Mouse (Mus musculus): ENCODE measurements around the gene Hist1h3f. TPM values are rescaled to one million over a fixed set of nuclear protein-coding genes. Genes with fewer than 3 reads are reported as not detected.

Gene Hist1h3f
- polyA plus RNA-seq, 1 experiment from 2014 or later, result not detected

DNA sequence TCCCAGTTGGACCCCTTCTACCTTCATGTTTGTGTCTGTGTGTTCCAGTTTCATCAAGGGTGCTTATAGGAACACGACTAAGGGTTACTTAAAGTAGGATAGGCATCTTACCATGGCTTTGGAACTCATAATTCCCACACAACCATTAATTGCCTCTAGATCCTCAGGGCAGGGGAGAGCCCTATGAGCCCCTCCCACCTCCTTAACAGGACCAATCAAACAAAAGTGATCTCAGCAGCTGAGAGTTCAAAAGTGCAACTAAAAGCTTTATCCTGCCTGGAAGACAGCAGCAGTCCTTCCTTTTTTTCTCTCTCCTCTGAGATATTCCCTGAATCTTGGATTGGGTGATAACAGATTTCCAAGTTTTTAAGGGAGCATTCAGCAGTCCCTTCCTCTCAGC is 33.7 kb upstream of the Hist1h3f start:
- Histone ChIP-seq H3K27ac (no peak overlapping the region), H3K36me3 (ENCODE audit: inconsistent target) (no peaks in the 10 kb centered on the region), H3K79me2 (ENCODE audit: inconsistent target) (no peaks in the 10 kb centered on the region), H3K4me3 (ENCODE audit: inconsistent target) (no peak overlapping the region)
- WGBS (ENCODE audit: missing documents), result 69% methylated on average over 1 of the region's 1 CpGs

DNA sequence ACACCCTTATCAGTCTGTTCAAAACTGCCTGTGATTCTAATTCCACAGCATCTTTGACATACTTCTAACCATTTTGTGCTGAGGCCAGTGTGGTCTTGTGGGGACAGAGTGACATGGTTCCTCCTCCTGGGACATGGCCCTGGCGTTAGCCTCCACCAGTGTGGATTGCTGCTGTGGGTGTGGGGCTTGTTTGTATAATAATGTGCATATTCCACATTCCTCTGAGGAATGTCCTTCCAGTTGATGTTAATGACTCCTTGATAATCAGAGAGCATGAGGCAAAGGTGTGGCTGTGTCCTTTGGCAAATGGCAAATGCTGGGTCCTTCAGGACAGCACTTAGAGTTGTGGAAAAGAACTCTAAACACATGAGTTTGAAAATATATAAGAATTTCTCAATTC is 30.3 kb upstream of the Hist1h3f start:
- Histone ChIP-seq H3K27ac (no peak overlapping the region), H3K36me3 (ENCODE audit: inconsistent target) (no peaks in the 10 kb centered on the region), H3K4me3 (ENCODE audit: inconsistent target) (no peak overlapping the region), H3K79me2 (ENCODE audit: inconsistent target) (no peaks in the 10 kb centered on the region)
- whole genome bisulfite sequencing (ENCODE audit: missing documents), result 100% methylated on average over 1 of the region's 1 CpGs

DNA sequence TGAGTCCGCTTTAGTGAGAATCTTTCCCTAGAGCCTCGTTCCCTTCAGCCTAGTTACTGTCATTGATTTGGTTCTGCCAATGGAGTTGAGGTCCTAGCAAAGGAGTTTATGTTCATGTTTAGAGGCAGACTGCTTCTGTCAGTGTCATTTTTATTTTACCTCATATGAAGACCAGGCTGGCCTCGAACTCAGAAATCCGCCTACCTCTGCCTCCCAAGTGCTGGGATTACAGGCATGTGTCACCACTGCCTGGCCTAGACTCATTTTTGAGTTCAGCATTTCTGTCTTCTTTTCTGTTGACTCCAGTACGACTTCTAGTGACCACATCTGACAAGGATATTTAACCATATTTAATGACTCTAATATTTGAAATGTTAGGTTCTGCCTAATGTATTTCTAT is 28.6 kb upstream of the Hist1h3f start:
- 80% methylated on average over 5 of the region's 5 CpGs for WGBS (ENCODE audit: missing documents)
- H3K4me3 ChIP-seq (ENCODE audit: inconsistent target), result no peak overlapping the region
- no peaks in the 10 kb centered on the region for H3K79me2 ChIP-seq (ENCODE audit: inconsistent target)
- H3K27ac ChIP-seq, result no peak overlapping the region
- no peaks in the 10 kb centered on the region for H3K36me3 ChIP-seq (ENCODE audit: inconsistent target)

DNA sequence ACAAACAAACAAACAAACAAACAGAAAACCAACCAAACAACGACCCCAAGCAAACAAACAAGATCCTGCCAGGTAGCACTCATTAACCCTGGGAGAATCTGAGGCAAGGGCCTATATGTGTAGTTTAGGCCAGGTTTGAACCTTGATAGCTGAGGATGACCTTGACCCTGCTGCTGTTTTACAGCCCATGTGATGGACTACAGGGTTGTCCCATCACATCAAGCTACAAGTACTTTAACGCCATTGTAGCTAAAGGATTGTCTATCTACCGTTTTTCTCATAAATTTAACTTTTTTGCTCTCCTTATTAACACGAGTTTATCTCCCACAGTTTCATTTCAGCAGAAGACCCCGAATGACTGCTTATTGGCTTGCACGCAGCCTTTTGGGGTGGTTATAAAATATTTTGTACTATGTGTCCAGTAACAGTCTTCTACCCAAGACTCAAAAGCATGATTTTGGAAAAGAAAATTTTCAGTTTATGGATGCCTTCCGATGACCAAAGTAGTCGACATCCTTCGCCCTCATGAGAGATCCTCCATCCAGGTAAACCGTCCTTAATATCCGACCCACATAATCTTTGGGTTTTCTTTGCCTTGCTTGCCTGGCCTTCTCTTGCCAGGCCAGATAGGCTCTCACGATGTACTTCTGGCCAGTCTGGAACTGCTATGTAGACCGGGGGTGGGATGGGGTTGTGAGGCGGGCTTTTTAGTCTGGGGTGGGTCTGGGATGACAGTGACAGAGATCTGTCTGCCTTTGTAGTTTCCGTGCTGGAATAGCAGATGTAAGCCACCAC is 27.8 kb upstream of the Hist1h3f start:
- 81% methylated on average over 15 of the region's 15 CpGs for WGBS (ENCODE audit: missing documents)
- Histone ChIP-seq H3K27ac (no peak overlapping the region), H3K36me3 (ENCODE audit: inconsistent target) (no peaks in the 10 kb centered on the region), H3K79me2 (ENCODE audit: inconsistent target) (no peaks in the 10 kb centered on the region), H3K4me3 (ENCODE audit: inconsistent target) (peak overlapping the region; percentile 50; the same call in 1 of the 2 replicates)

- no peak overlapping the region for H3K27ac ChIP-seq
- peak overlapping the region; percentile 50 for H3K4me3 ChIP-seq (ENCODE audit: inconsistent target)
- H3K36me3 ChIP-seq (ENCODE audit: inconsistent target), result no peaks in the 10 kb centered on the region
- WGBS (ENCODE audit: missing documents), result under 1% methylated on average over 17 of the region's 19 CpGs
- H3K79me2 ChIP-seq (ENCODE audit: inconsistent target), result no peaks in the 10 kb centered on the region
These were observed 26.8 kb upstream of the Hist1h3f start for GRCm38 (mm10) chr13:23516822-23517602.

- Histone ChIP-seq H3K27ac (peak overlapping the region; percentile 41), H3K79me2 (ENCODE audit: inconsistent target) (no peaks in the 10 kb centered on the region), H3K4me3 (ENCODE audit: inconsistent target) (peak overlapping the region; percentile 50), H3K36me3 (ENCODE audit: inconsistent target) (no peaks in the 10 kb centered on the region)
- under 1% methylated on average over 27 of the region's 27 CpGs for WGBS (ENCODE audit: missing documents)
These were observed 26.1 kb upstream of the Hist1h3f start for GRCm38 (mm10) chr13:23517603-23518294.

- H3K27ac ChIP-seq, result peak overlapping the region; percentile 41
These were observed 25.6 kb upstream of the Hist1h3f start for GRCm38 (mm10) chr13:23518295-23518603.

GRCm38 (mm10) chr13:23518885-23519284 is 25.0 kb upstream of the Hist1h3f start:
- H3K4me3 ChIP-seq (ENCODE audit: inconsistent target), result peak overlapping the region; percentile 50
- no peaks in the 10 kb centered on the region for H3K79me2 ChIP-seq (ENCODE audit: inconsistent target)
- peak overlapping the region; percentile 41 for H3K27ac ChIP-seq
- 0% methylated on average over 6 of the region's 6 CpGs for WGBS (ENCODE audit: missing documents)
- no peaks in the 10 kb centered on the region for H3K36me3 ChIP-seq (ENCODE audit: inconsistent target)

More at GRCm38 (mm10) chr13:23518295-23518603, 25.6 kb upstream of the Hist1h3f start:
- H3K79me2 ChIP-seq (ENCODE audit: inconsistent target), result no peaks in the 10 kb centered on the region
- H3K4me3 ChIP-seq (ENCODE audit: inconsistent target), result peak overlapping the region; percentile 50
- 0% methylated on average over 6 of the region's 6 CpGs for WGBS (ENCODE audit: missing documents)
- H3K36me3 ChIP-seq (ENCODE audit: inconsistent target), result no peaks in the 10 kb centered on the region

DNA sequence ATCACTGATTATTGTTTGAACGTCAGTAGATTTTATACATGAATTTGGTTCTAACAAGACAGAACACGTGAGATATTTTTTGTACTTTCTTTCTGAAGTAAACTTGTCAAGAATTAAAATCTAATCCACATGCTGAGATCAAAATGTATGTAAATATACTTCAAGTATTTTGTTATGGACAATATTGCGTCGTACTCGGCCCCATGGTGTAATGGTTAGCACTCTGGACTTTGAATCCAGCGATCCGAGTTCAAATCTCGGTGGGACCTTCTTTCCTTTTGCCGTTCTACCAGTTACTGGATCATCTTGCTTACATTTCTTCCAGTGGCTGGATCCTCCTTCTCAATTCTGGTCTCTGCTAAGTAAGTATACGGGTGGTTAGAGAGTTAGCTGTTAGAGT is 24.4 kb upstream of the Hist1h3f start:
- 2% methylated on average over 9 of the region's 10 CpGs for WGBS (ENCODE audit: missing documents)
- Histone ChIP-seq H3K79me2 (ENCODE audit: inconsistent target) (no peaks in the 10 kb centered on the region), H3K27ac (no peak overlapping the region), H3K36me3 (ENCODE audit: inconsistent target) (no peaks in the 10 kb centered on the region), H3K4me3 (ENCODE audit: inconsistent target) (peak overlapping the region; percentile 50)

GRCm38 (mm10) chr13:23521703-23522102 is 22.1 kb upstream of the Hist1h3f start:
- H3K4me3 ChIP-seq (ENCODE audit: inconsistent target), result no peak overlapping the region
- WGBS (ENCODE audit: missing documents), result 3% methylated on average over 14 of the region's 14 CpGs
- H3K36me3 ChIP-seq (ENCODE audit: inconsistent target), result no peaks in the 10 kb centered on the region
- H3K79me2 ChIP-seq (ENCODE audit: inconsistent target), result no peaks in the 10 kb centered on the region
- no peak overlapping the region for H3K27ac ChIP-seq

DNA sequence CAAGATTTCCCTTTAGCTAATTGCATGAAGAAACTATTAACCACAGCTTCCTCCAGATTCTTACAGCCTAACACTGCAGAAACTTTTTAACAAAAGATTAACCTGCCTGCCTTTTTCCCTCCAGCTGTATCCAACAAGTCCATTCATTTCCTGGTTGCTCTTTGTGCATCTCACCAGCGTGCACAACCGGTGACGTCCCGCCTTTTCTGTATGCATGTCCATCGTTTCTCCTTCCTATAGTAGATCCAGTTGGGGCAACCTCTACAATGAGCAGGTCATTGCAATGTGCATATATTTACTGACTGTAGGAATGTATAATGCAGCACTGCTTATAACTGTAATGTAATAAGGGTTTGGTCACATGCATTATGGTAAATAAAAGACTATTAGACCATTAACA is 19.9 kb upstream of the Hist1h3f start:
- Histone ChIP-seq H3K27ac (no peak overlapping the region), H3K36me3 (ENCODE audit: inconsistent target) (no peaks in the 10 kb centered on the region), H3K79me2 (ENCODE audit: inconsistent target) (no peaks in the 10 kb centered on the region), H3K4me3 (ENCODE audit: inconsistent target) (no peak overlapping the region)
- 45% methylated on average over 5 of the region's 5 CpGs for WGBS (ENCODE audit: missing documents)

DNA sequence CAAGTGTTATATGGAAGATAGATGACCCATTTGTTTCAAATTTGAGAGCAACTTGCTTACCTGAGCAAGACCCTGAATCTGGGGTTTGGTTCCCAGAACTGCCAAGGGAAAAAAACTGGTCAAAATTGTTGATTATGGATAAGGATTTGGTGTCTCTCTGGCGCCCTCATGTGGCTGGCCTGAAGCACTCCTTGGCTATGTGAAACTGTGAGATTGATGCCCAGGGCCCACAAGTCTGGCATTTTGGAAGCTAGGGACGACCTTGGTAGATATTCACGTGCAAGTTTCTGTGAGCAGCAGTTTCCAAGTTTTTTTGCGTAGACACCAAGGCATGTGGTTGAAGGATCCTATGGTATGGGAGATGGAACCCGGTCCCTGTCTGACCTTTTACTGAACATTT is 19.2 kb upstream of the Hist1h3f start:
- Histone ChIP-seq H3K27ac (no peak overlapping the region), H3K36me3 (ENCODE audit: inconsistent target) (no peaks in the 10 kb centered on the region), H3K4me3 (ENCODE audit: inconsistent target) (no peak overlapping the region), H3K79me2 (ENCODE audit: inconsistent target) (no peaks in the 10 kb centered on the region)
- 18% methylated on average over 5 of the region's 5 CpGs for WGBS (ENCODE audit: missing documents)

- Histone ChIP-seq H3K4me3 (ENCODE audit: inconsistent target) (peak overlapping the region; percentile 27; the same call in 1 of the 2 replicates), H3K27ac (no peak overlapping the region), H3K36me3 (ENCODE audit: inconsistent target) (no peaks in the 10 kb centered on the region), H3K79me2 (ENCODE audit: inconsistent target) (no peaks in the 10 kb centered on the region)
- WGBS (ENCODE audit: missing documents), result 6% methylated on average over 10 of the region's 10 CpGs
These were observed 18.0 kb upstream of the Hist1h3f start for GRCm38 (mm10) chr13:23525901-23526300.

GRCm38 (mm10) chr13:23526312-23526711 is 17.5 kb upstream of the Hist1h3f start:
- H3K27ac ChIP-seq, result no peak overlapping the region

GRCm38 (mm10) chr13:23529005-23529404 is 14.8 kb upstream of the Hist1h3f start:
- Histone ChIP-seq H3K79me2 (ENCODE audit: inconsistent target) (no peaks in the 10 kb centered on the region), H3K27ac (no peak overlapping the region), H3K36me3 (ENCODE audit: inconsistent target) (no peaks in the 10 kb centered on the region), H3K4me3 (ENCODE audit: inconsistent target) (no peak overlapping the region)
- WGBS (ENCODE audit: missing documents), result 93% methylated on average over 5 of the region's 5 CpGs

More at GRCm38 (mm10) chr13:23526312-23526711, 17.5 kb upstream of the Hist1h3f start:
- Histone ChIP-seq H3K36me3 (ENCODE audit: inconsistent target) (no peaks in the 10 kb centered on the region), H3K79me2 (ENCODE audit: inconsistent target) (no peaks in the 10 kb centered on the region), H3K4me3 (ENCODE audit: inconsistent target) (peak overlapping the region; percentile 27)
- WGBS (ENCODE audit: missing documents), result 1% methylated on average over 15 of the region's 17 CpGs
